Mouse (Mus musculus) G1E (cell line): Measurements from ENCODE around the gene Arpc4.

Experiments
- CTCF ChIP-seq: IDR thresholded peaks from 2 replicates; pipeline ENCODE4 v1.5.1; 2012; ENCODE audit warnings: low read depth, low read length, inconsistent platforms, mixed read lengths
- POLR2AphosphoS5 ChIP-seq: IDR thresholded peaks from 2 replicates; pipeline ENCODE4 v1.6.1; 2012; ENCODE audit warnings: low read depth, low read length, inconsistent platforms; ENCODE audit not compliant: insufficient replicate concordance

- TF ChIP-seq CTCF (no peak), POLR2AphosphoS5 (no peak)
Measured at GRCm38 (mm10) chr6:113423000-113423399, 45.1 kb downstream of the Arpc4 start.
